Mouse (Mus musculus): Measurements from ENCODE around the gene Ddx39.

DNA sequence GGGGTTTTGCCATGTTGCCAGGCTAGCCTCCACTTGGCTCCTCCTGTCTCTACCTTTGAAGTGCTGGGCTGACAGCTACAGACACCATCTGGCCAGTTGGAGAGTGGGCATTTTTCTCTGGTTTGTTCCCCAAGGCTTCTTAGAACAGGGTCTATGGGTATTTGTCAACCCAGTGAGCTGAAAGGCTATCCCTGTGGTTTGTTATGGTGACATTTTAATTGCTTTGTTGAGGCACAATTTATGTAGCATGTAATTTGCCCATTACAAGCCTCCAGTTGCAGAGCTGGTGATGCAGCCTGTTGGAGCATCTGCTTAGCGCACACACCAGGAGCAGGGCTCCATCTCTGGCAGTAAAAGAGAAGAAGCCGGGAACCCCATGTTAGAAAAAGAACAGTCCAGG is 59.2 kb downstream of the Ddx39 start:
- no peak for TF ChIP-seq CTCF (IDR thresholded peaks at IDR 0.05; ENCODE audit: insufficient read depth, low read length)
- TF ChIP-seq POLR2A (IDR thresholded peaks at IDR 0.05; ENCODE audit: borderline replicate concordance, extremely low read depth, low read depth, low read length): no peak

Data from lung, adult 2 months (tissue).